Mouse (Mus musculus) midbrain, embryonic 16.5 days (tissue): ENCODE results near the gene Accsl. TPM values are rescaled to one million over a fixed set of nuclear protein-coding genes. Genes with fewer than 3 reads are reported as not detected.

Experiments
- ATAC-seq: fragments of 200-750 bp; cut with Nextera tagmentation; 2 replicates; pipeline ENCODE4 v1.8.0; 2017; ENCODE audit warnings: moderate TSS enrichment
- H3K27ac ChIP-seq: fragments of 300-500 bp; sonication (generic); 2 replicates; pipeline ENCODE4 v1.5.1; 2014; ENCODE audit warnings: mild to moderate bottlenecking, low read length, mixed read lengths
- H3K27me3 ChIP-seq: fragments of 300-500 bp; sonication (generic); 2 replicates; pipeline ENCODE4 v1.6.1; 2014; ENCODE audit warnings: low read depth, low read length, mixed read lengths; ENCODE audit not compliant: control insufficient read depth, insufficient read depth
- H3K36me3 ChIP-seq: fragments of 300-500 bp; sonication (generic); 2 replicates; pipeline ENCODE4 v1.6.1; 2014; ENCODE audit warnings: mild to moderate bottlenecking, low read length, moderate library complexity, mixed read lengths; ENCODE audit not compliant: control insufficient read depth, insufficient read depth
- H3K4me1 ChIP-seq: fragments of 300-500 bp; sonication (generic); 2 replicates; pipeline ENCODE4 v1.6.1; 2014; ENCODE audit warnings: mild to moderate bottlenecking, low read length, mixed read lengths; ENCODE audit not compliant: control insufficient read depth, insufficient read depth
- H3K4me2 ChIP-seq: fragments of 300-500 bp; sonication (generic); 2 replicates; pipeline ENCODE4 v1.6.1; 2014; ENCODE audit warnings: mild to moderate bottlenecking, low read length, mixed read lengths
- H3K4me3 ChIP-seq: fragments of 300-500 bp; sonication (generic); 2 replicates; pipeline ENCODE4 v1.5.1; 2014; ENCODE audit warnings: low read depth, mild to moderate bottlenecking, low read length, moderate library complexity, mixed read lengths
- H3K9ac ChIP-seq: fragments of 300-500 bp; sonication (generic); 2 replicates; pipeline ENCODE4 v1.6.1; 2014; ENCODE audit warnings: low read depth, low read length, mixed read lengths
- H3K9me3 ChIP-seq: fragments of 300-500 bp; sonication (generic); replicated peaks from 2 replicates; pipeline ENCODE4 v1.6.1; 2014; ENCODE audit warnings: mild to moderate bottlenecking, low read length, mixed read lengths; ENCODE audit not compliant: control insufficient read depth, poor library complexity, severe bottlenecking
- WGBS: fragments of 180-500 bp; shearing (Covaris S2); extraction: QIAGEN DNeasy Blood & Tissue Kit; methylation state at CpG from one replicate; pipeline ENCODE4 v1.1.7; 2014; 5-methylcytosine and 5-hydroxymethylcytosine counted together
- polyA plus RNA-seq: library from polyadenylated mRNA; unstranded; fragments of >200 nt; fragmentation: Nextera tagmentation; extraction: Ambion mirVana; gene quantifications from 2 replicates; pipeline ENCODE4 v1.2.1, GENCODE M21; 2015

Accsl gene
- polyA plus RNA-seq, 1 experiment from 2014 or later: 0.21 TPM

- Histone ChIP-seq H3K9me3 (no peaks in the 10 kb centered on the region), H3K9ac (no peak overlapping the region), H3K36me3 (peaks cover 24% of the 10 kb centered on the region), H3K27ac (no peak overlapping the region), H3K4me1 (no peaks in the 10 kb centered on the region), H3K4me2 (no peak overlapping the region), H3K4me3 (no peak overlapping the region), H3K27me3 (no peaks in the 10 kb centered on the region)
- WGBS: 92% methylated on average over 5 of the region's 5 CpGs
- no peak for ATAC-seq
These were observed 60.9 kb downstream of the Accsl start for GRCm38 (mm10) chr2:93808071-93808470.

- ATAC-seq: no peak
- H3K27ac ChIP-seq: no peak overlapping the region
These were observed 61.5 kb downstream of the Accsl start for GRCm38 (mm10) chr2:93807440-93807839.

GRCm38 (mm10) chr2:93806487-93807201, 62.3 kb downstream of the Accsl start:
- WGBS: 92% methylated on average over 6 of the region's 6 CpGs
- no peak overlapping the region for H3K4me2 ChIP-seq
- H3K4me1 ChIP-seq: no peaks in the 10 kb centered on the region
- H3K36me3 ChIP-seq: peaks cover 23% of the 10 kb centered on the region
- no peaks in the 10 kb centered on the region for H3K9me3 ChIP-seq
- H3K4me3 ChIP-seq: no peak overlapping the region
- H3K9ac ChIP-seq: no peak overlapping the region
- no peak for ATAC-seq
- no peak overlapping the region for H3K27ac ChIP-seq
- no peaks in the 10 kb centered on the region for H3K27me3 ChIP-seq

More at GRCm38 (mm10) chr2:93807440-93807839, 61.5 kb downstream of the Accsl start:
- Histone ChIP-seq H3K4me2 (no peak overlapping the region), H3K27me3 (no peaks in the 10 kb centered on the region), H3K9me3 (no peaks in the 10 kb centered on the region), H3K4me1 (no peaks in the 10 kb centered on the region), H3K9ac (no peak overlapping the region), H3K36me3 (peaks cover 21% of the 10 kb centered on the region), H3K4me3 (no peak overlapping the region)
- WGBS: 81% methylated on average over 8 of the region's 8 CpGs

GRCm38 (mm10) chr2:93805523-93805922, 63.4 kb downstream of the Accsl start:
- 85% methylated on average over 4 of the region's 4 CpGs for WGBS

More at GRCm38 (mm10) chr2:93805523-93805922, 63.4 kb downstream of the Accsl start:
- Histone ChIP-seq H3K36me3 (peaks cover 16% of the 10 kb centered on the region), H3K9ac (no peak overlapping the region), H3K9me3 (no peaks in the 10 kb centered on the region), H3K27me3 (no peaks in the 10 kb centered on the region), H3K4me1 (no peaks in the 10 kb centered on the region), H3K4me3 (no peak overlapping the region), H3K27ac (no peak overlapping the region), H3K4me2 (no peak overlapping the region)
- no peak for ATAC-seq

Other genes with a start within 250 kb of the Accsl start
- gene Alx4, start 226.8 kb downstream of the Accsl start, polyA plus RNA-seq: 0.53 and 0.62 TPM in 2 replicates
- 71.3 and 74.9 TPM in 2 replicates for gene Ext2, start 46.6 kb downstream of the Accsl start, polyA plus RNA-seq
- 4.3 and 4.5 TPM in 2 replicates for gene Accs, start 19.2 kb downstream of the Accsl start, polyA plus RNA-seq
- gene Gm13889, start 88.0 kb upstream of the Accsl start, polyA plus RNA-seq: 5.3 and 5.8 TPM in 2 replicates
- not detected in 2 replicates for gene Gm27027, start 127.2 kb upstream of the Accsl start, polyA plus RNA-seq
- gene Alkbh3, start 141.7 kb upstream of the Accsl start, polyA plus RNA-seq: 46.2 and 46.4 TPM in 2 replicates